Mouse (Mus musculus) CH12F3 (cell line): ENCODE measurements around the gene Ston2.

Source experiments
- in situ Hi-C: fragments of 300-500 bp; cut with MboI; formaldehyde crosslinking; loops from 2 replicates; pipeline ENCODE4 v1.14.3; 2020; ENCODE audit warnings: low sequenced_read_pairs

The Ston2 gene

DNA sequence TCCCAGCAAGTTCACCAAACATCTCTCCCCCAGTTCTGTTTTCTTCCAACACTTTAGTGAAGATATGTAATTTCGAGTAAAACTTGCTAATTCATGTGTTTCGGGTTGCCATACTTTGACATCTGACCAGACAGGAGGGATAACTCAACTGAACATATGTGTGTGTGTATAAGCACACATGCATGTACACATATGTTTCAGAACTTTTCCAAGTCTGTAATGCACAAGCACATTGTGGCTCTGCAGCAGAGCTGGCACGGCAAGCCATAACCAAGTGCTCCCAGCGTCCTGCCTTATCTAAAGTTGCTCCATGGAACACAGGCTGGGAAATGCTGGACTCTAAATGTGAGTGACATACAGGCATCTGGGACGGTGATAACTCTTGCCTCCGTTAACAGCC lies 78.6 kb downstream of the Ston2 start:
- in situ Hi-C loops, result no loop called here

DNA sequence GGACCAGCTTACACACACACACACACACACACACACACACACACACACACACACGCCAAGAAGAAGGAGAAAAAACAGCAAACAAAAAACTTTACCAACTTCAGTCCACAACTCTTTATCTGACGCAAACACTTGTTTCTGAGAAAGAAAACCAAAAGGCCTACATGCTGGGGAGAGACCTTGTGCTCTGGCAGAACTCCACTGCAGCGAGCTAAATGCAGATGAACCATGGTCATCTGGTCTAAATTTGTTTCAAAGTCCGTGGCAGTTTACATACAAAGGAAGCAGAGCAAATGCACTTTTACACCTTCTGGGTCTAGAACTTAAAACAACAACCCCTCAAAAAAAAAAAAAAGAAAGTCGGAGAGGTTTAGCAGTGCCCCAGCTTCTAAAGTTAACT lies 79.0 kb downstream of the Ston2 start:
- in situ Hi-C loops, result no loop called here

DNA sequence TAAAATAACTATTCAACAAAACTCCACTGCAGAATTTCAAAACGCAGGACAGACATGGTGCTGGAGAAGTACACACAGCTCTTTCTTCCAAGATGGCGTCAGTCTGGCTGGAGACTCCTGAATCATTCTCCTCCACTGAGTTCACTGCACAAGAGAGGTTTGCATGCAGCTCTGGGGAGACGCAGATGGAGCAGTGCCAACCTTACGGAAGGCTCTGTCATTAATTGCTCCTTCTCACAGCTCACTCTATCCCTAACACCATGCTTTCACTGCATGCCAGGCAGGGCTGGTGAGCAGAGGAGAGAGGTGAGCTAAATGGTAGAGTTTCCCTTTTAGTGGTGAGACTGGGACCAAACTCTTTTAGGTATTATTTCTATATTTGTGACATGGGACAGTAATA lies 80.4 kb downstream of the Ston2 start:
- in situ Hi-C loops, result no loop called here

DNA sequence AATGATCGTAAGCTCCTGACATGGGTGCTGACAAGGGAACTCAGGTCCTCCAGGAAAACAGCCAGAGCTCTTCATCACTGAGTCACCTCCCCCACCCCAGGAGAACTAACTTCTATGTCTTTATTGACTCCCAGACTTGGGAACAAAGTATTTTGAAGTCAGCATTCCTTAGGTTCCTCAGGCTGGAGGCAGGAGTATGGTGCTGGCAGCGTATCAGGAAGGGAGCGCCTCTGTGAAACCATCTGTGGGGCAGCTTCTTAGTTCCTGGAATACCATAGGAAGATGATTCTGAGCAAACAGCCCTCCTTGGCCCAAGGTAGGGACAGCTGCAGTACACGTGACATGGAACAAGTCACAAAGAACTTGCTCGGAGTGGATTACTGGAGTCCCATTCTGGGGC lies 84.7 kb downstream of the Ston2 start:
- in situ Hi-C loops, result no loop called here

DNA sequence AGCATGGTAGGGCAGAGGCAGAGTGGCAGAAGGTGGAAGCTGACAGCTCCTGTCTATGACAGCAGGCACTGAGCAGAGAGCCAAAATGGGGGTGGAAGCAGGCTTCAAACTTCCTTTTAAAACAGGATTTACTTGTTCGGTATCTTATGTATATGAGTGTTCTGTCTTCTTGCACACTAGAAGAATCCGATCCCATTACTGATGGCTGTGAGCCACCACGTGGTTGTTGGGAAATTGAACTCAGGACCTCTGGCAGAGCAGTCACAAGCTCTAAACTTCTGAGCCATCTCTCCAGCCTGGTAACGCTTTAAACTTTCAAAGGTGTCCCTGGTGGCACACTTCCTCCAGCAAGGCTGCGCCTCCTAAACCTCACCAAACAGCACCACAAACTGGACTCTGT lies 85.4 kb downstream of the Ston2 start:
- in situ Hi-C loops, result no loop called here

DNA sequence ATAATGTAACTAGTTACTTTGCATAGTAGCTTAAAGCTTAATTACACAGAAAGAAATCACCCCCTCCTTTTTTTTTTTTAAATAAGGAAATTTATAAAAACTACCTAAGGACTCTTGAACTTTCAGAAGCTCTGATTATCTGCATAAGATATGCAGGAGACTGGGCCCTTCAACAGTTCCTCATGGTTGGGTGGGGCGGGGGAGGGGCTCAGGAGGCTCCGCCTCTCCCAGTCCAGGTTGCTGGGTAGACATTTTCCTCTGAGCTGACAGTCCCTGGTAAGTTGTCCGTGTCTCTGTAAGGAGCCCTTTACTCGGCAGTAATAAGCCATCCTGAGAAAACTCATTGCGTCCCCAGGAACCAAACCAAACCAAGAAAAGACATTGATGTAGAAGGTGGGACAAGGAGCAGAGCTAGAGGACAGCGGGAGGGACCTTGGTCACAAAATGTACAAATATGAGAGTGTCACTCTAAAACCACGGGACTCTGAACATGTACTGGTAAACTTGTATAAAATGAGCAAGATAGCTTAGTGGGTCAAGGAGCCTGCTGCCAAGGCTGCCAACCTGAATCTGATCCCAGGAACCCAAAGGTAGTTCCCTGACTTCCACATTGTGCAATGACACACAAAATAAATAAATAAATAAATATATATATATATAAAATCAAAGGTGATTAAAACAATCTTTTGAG lies 88.6 kb downstream of the Ston2 start:
- in situ Hi-C loops, result no loop called here

DNA sequence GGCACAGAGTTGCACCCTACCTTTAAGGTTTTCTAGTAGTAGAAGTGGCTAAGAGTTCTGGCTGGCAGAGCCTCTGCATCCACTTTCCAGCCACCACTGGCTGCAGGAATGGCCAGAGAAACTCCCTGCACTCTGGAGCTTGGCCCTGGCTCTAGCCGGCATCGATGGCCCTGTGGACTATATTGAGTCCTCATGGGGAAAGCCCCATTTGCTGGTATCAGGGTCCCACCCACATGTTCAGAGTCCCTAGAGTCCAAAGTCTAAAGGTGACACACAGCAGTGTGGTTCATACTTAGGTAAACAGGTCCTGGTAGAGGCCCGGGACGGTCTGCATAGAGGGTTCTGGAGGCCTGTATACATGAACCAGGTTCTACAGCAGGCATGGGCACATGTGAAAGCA lies 92.0 kb downstream of the Ston2 start:
- in situ Hi-C loops, result no loop called here

DNA sequence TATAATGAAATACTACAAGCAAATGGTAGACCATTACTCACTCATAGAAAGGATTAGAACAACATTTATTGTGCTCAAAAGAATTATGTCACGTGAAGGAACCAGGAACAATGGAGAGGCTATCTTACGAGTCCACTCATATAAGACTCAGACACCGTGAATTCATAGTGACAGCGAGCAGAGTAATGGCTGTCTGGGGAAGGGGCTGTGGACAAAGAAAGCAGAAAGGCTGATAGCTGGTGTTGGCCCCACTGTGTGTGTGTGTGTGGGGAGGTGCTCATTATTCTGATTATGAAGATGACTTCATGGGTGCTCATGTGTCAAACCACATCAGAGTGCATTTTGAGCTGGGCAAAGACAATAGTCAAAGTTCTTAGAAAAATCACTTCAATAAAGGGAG lies 92.4 kb downstream of the Ston2 start:
- in situ Hi-C loops, result no loop called here

DNA sequence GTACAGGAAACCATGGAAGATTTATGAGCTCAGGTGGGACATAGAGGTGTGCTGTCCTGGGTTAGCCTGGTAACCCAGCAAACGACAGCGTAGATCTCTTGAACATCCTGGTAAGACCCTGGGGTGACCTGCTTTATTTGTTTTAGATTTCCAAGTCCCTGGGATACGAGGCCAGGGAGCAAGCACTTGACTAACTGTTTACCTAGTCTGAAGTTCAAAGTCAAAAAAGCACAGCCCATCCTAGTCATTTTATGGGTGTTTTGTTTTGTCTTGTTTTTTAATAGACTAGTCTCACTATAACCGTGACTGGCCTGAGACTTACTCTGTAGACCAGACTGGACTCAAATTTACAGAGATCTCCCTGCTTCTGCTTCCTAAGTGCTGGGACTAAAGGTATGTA lies 93.4 kb downstream of the Ston2 start:
- in situ Hi-C loops, result no loop called here

DNA sequence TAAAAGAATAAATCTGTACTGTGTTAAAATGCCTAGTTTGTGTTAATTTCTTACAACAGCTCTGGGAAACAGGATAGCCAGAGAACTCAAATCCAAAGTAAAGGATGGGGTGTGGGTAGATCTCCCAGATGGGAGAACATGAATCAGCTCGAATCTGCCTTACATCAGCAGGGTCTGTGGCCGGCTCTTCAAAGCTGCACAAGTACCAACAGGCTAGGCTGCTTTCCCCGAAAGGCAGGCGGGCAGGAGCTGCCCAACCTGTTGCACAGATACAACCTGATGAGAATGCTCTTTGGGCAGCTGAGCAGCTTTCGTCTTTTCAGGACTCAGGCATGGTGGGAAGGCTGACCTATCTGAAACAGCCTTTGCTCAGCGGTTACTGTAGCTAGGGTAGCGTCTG lies 94.6 kb downstream of the Ston2 start:
- in situ Hi-C loops, result no loop called here

DNA sequence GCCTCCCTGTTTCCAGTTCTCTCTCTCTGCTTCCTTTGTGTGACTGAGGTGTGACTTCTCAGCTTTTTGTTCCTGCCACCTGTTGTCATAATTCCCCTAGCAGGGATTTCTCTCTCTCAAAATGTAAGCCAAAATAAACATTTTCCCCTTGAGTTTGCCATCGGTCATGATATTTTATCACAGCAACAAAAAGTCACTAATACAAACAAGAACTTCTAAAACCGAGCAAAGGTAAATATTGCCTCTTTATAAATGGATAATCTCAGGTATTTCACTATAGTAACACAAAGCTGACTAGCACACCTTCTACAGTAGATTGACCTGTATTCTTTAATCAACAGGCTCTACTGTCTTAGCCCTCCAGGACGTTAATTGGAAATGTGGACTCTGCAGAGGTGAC lies 95.2 kb downstream of the Ston2 start:
- in situ Hi-C loops, result no loop called here

DNA sequence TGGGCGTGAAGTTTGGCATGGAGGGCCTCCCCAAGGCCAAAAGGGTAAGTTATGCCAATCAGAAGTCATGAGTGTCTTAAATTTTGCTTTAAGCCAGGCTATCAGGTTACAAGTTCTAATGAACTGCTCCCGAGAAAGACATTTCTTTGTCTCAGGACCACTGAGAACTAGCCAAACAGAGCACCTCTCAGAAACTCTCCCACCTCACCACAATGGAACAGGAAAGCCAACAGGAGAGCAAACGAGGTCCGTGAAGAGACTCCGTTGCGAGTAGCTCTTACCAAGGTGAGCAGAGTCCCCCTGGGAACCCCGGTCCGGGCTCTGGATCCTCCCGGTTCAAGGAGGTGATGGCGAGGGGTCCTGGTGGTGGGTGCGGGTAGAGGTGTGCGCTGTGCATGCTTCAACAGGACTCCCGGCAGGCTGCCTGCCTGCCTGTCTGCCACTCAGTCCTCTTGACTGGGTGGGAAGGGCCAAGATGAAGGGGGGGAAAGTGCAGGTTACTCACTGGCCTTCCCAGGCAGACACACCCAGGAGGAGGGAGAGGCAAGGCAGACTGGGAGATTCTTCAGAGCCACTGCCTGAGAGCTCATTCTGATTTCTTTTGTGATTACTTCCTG lies 102.4 kb downstream of the Ston2 start:
- in situ Hi-C loops, result no loop called here

DNA sequence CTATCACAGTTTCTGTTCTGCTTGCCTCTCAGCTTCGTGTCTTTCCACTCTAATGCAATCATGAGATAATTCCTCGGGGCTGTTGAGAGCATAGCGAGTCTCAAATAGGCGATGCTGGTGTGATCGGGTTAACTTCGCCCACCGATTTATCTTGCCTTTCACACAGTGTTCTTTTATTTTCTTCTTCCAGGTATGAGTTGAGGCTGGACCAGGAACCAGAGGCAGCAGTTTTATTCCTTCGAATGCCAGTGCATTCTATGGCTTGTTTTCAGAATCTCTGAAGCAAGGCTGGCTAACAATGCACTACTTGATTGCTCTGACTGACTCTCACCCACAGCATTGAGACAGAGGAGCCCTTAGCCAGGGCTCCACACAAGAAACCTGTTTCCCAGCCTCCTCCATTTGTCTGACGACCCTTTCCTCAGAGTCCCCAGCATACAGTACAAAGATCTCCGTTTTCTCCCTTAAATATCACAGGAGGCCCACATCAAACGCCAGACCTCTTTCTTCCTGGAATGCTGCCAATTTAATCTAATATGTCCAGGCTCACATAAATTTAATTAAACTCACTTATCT lies 103.3 kb downstream of the Ston2 start:
- in situ Hi-C loops, result no loop called here

DNA sequence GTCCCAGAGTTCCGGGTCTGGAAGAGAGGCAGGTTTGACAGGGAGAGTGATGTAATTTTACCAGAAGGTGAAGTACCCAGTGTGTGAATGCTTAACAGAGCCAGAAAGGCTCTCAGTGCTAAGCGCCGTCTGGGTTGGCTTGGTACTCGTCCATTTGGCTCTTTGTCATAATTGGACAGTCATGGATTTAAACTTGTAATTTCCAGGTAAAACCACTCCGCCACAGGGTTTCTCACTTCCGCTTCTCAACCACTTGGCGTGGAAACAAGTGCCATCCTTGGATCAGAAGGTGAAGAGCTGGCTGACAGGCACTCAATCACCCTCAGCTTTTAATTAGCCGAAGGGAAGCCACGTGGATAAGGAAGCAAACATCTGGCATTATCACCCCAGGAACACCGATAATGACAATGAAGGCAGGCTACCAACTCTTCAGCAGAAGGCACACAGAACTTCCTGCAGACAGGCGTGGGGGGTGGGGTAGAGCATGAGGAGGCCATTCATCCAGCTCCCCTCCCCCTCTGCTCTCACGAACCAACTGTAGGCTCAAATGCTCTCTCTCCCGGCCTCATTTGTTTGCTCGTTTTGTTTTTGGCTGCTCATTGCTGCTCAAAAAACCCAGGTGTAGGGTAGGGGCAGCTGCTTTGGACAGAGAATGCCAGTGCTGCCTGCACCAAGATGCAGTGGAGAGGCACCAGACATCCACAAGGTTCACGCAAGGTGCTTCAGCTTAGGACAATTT lies 103.9 kb downstream of the Ston2 start:
- in situ Hi-C loops, result no loop called here

DNA sequence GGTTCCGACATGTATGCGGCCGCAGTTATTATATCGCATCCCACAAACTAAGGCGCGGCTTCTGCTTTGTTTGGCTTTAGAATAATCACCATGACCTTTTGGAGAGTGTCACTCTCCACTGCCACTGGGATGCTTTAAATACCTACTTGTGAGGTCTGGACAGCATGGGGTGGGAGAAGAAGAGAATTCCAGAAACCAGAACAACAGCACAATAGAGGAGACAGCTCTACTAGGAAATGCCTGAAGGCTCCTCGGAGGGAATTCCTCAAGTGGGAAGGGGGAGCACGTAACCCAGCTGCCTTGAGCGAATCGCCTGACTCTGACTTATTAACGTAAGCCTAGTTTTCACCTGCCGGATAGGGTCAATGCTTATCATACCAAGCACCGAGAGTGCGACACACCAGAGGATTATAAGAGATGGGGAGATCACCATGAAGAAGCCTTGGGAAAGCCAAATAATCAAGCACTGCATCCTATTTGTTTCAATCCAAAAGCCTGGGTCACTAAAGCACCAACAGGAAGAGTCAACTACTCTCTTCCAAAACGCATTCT lies 104.6 kb downstream of the Ston2 start:
- in situ Hi-C loops, result no loop called here

DNA sequence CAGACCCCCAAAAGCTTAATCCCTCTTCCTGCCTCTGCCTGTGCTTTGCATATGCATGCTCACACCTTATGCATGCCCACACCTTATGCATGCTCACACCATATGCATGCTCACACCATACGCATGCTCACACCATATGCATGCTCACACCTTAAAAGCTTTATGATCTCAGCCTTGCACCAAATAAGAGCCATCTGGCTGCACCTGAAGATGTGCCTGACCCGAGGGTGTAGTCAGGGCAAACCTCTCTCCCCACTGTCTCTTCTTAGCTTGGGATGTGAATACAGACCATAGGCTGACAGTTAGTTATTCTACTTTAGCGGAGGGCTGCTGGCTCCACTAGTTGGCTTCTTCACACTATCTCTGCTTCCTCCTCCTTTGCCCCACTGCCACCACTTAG lies 105.1 kb downstream of the Ston2 start:
- in situ Hi-C loops, result no loop called here

DNA sequence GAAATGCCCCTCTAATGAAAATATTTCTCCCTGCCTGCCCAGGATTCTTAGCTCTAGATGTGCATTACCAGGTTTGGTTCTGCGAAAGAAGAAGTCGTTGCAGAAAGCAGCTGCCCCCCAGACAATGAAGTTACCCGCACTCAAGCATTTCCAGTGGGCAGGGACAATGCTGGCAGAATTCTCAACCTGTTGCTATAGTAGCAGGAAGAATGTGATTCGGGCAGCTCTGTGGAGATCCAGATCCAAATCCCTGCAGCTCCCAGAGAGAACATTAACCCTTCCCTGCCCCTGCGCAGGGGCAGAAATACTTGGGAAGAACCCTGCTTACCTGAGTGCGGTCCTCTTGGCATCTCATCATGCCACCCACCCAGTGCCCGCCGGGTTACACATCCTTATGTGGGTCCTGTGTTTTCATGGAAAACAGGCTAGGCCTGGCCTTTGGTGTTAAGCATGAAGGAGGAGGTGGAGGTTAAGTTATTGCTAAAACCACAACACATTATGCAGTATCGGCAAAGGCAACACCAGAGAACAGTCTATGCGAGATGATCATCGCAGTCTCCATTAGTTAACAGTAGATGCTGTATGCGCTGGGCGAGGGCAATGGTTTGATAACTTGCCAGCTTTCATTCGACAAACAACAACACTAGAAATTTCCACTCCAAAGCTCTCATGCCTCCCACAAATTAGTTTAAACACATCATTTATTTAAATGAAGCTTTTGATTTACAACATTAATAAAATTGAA lies 108.7 kb downstream of the Ston2 start:
- in situ Hi-C loops, result no loop called here

DNA sequence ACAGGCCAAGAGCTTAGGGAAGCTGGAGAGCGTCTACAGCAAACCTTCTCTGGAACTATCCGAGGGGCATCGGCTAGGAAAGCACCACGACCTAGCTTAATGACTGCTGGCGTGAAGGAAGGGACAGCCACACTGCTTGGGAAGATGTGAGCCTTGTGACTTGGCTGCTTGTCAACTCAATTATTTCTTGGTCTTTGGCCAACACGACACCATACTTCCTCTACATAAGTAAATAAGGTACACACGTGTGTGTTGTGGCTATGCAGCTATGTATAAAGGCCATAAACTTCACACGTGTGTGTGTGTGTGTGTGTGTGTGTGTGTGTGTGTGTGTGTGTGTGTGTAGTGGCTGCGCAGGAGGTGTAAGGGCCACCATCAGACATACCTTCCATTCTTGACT lies 112.2 kb downstream of the Ston2 start:
- in situ Hi-C loops, result no loop called here

DNA sequence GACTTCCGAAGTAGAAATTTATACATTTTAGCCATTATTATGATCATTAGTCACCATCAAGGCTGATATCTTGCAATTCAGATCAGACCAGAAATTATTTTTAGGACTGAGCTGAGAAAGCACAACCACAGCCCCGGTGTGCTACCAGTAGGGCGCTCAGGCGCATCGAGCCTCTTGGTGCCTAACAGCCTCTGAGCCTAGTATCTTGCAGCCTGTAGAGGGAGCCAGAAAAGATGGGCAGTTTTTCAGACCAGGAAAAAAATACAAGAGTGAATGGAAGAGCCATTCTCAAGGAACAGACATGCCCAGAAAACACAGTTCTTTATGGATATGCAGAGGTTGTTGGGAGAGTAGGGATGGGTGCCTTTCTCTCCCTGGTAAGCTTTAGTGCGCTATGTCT lies 115.0 kb downstream of the Ston2 start:
- in situ Hi-C loops, result no loop called here

DNA sequence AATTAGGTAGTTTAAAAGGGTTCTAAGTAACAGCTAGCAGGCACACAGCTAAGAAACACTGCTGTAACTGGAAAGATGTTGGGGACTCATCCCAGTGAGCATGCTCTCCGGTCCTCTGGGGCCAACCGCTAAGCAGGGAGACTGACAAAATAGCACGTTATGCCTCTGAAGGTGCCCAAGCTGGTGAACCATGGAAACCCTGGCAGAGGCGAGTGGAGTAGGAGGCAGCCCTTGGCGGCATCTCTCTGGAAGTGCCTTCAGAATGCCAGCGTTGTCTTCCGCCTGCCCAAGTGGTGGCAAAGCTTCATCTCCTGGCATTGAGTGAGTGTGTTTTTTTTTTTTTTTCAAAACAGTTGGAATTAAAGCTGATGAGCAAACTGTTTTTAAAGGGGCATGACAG lies 115.7 kb downstream of the Ston2 start:
- in situ Hi-C loops, result no loop called here
